Mouse (Mus musculus) layer of hippocampus, adult 8-10 months (tissue): ENCODE results near the gene Klf13. TPM values are rescaled to one million over a fixed set of nuclear protein-coding genes. Genes with fewer than 3 reads are reported as not detected.

Source experiments
- DNase-seq, 2 experiments: peaks; one replicate each; pipeline ENCODE4 v3.0.0; 2022; ENCODE audit warnings: low spot score in 2 of 2
- total RNA-seq, 4 experiments: library from RNA; stranded (reverse); gene quantifications; 2 replicates each; pipeline ENCODE4 v1.2.4; 2022

Klf13 gene
- total RNA-seq, 4 experiments from 2014 or later = 169 to 188 (median 176) TPM

- DNase-seq = peak; percentile 74 to 83
Measured at GRCm38 (mm10) chr7:63950931-63951607, 12.4 kb upstream of the Klf13 start.

GRCm38 (mm10) chr7:63949176-63949575 lies 10.5 kb upstream of the Klf13 start:
- no peak for DNase-seq

- DNase-seq = no peak
Measured at GRCm38 (mm10) chr7:63947514-63948487, 9.1 kb upstream of the Klf13 start.

GRCm38 (mm10) chr7:63943946-63944345 lies 5.2 kb upstream of the Klf13 start:
- DNase-seq = no peak

GRCm38 (mm10) chr7:63941501-63941900 lies 2.8 kb upstream of the Klf13 start:
- no peak for DNase-seq

GRCm38 (mm10) chr7:63941050-63941449 lies 2.3 kb upstream of the Klf13 start:
- no peak for DNase-seq

- no peak for DNase-seq
Measured at GRCm38 (mm10) chr7:63940321-63940720, 1.6 kb upstream of the Klf13 start.

GRCm38 (mm10) chr7:63939397-63939951 lies 759 bp upstream of the Klf13 start:
- DNase-seq = peak; percentile 65 to 70

- DNase-seq = peak in 1 of 2 experiments; percentile 59
Measured at GRCm38 (mm10) chr7:63938066-63938913, 425 bp downstream of the Klf13 start.

- DNase-seq = peak in 1 of 2 experiments; percentile 55
Measured at GRCm38 (mm10) chr7:63937236-63938065, 1.3 kb downstream of the Klf13 start.

- DNase-seq = no peak
Measured at GRCm38 (mm10) chr7:63936986-63937235, 1.8 kb downstream of the Klf13 start.

GRCm38 (mm10) chr7:63936188-63936985 lies 2.3 kb downstream of the Klf13 start:
- peak; percentile 79 for DNase-seq

- DNase-seq = no peak
Measured at GRCm38 (mm10) chr7:63935809-63936187, 2.9 kb downstream of the Klf13 start.

- no peak for DNase-seq
Measured at GRCm38 (mm10) chr7:63934530-63934929, 4.2 kb downstream of the Klf13 start.

- DNase-seq = no peak
Measured at GRCm38 (mm10) chr7:63933905-63934304, 4.8 kb downstream of the Klf13 start.

- no peak for DNase-seq
Measured at GRCm38 (mm10) chr7:63932461-63932860, 6.3 kb downstream of the Klf13 start.

GRCm38 (mm10) chr7:63930766-63931165 lies 7.9 kb downstream of the Klf13 start:
- no peak for DNase-seq

- DNase-seq = no peak
Measured at GRCm38 (mm10) chr7:63930132-63930531, 8.6 kb downstream of the Klf13 start.

GRCm38 (mm10) chr7:63929080-63929479 lies 9.6 kb downstream of the Klf13 start:
- no peak for DNase-seq

- DNase-seq = no peak
Measured at GRCm38 (mm10) chr7:63927121-63927520, 11.6 kb downstream of the Klf13 start.
